Comparison of ENCODE assay signal across 8 mouse cellular contexts in genomic region chr16:32814539-32814938, GRCm38 (mm10). TPM values are rescaled to one million over a fixed set of nuclear protein-coding genes. Genes with fewer than 3 reads are reported as not detected.
DNase-seq lines count a peak whose midpoint lies in the region; ATAC-seq and TF ChIP-seq lines count a peak whose summit lies in the region.

No protein-coding gene starts in this region.

- H3K9me3 ChIP-seq in neural tube, embryonic 13.5 days: no peaks in the 10 kb centered on the region

- peak in 1 of 2 experiments; percentile 24 for DNase-seq in spleen, adult 2 months (ENCODE audit: low read depth in 1 of 2, low spot score in 2 of 2)
- DNase-seq in spleen, postnatal 4 days (ENCODE audit: low spot score in 2 of 2): no peak
- peak; percentile 56 to 60 for DNase-seq in heart, adult 18-20 months
- DNase-seq in kidney, adult 11 months: peak; percentile 51
- DNase-seq in lung, adult 18-20 months: peak; percentile 49 to 73
- DNase-seq in adipocyte (ENCODE audit: low spot score): no peak

- 39% methylated on average over 14 of the region's 14 CpGs for WGBS in spleen, adult 2 months
- WGBS in neural tube, embryonic 13.5 days: 21% methylated on average over 14 of the region's 14 CpGs

- TF ChIP-seq CTCF in spleen, adult 2 months (IDR thresholded peaks at IDR 0.05; ENCODE audit: extremely low read depth, insufficient read depth, insufficient read length, insufficient replicate concordance): no peak

- H3K27ac ChIP-seq in spleen, adult 2 months (ENCODE audit: insufficient read depth, low read length): no peak overlapping the region
- H3K27ac ChIP-seq in neural tube, embryonic 13.5 days (replicated peaks): no peak overlapping the region

- H3K9ac ChIP-seq in neural tube, embryonic 13.5 days: 0 out of 2 replicates have a peak overlapping the region, but pooled peaks have one; percentile 31

- no peaks in the 10 kb centered on the region for H3K36me3 ChIP-seq in spleen, adult 2 months (ENCODE audit: control insufficient read depth, insufficient read depth, low read length)
- H3K36me3 ChIP-seq in neural tube, embryonic 13.5 days: no peaks in the 10 kb centered on the region

- H3K27me3 ChIP-seq in spleen, adult 2 months (ENCODE audit: control insufficient read depth, insufficient read depth, low read length): no peaks in the 10 kb centered on the region
- peaks cover 5% of the 10 kb centered on the region; the same call in 1 of the 2 replicates for H3K27me3 ChIP-seq in neural tube, embryonic 13.5 days

- peak overlapping the region; percentile 43; the same call in 1 of the 2 replicates for H3K4me3 ChIP-seq in spleen, adult 2 months (ENCODE audit: extremely low read depth, insufficient read depth, insufficient read length)
- peak overlapping the region; percentile 25 for H3K4me3 ChIP-seq in neural tube, embryonic 13.5 days

- 0 out of 2 replicates have a peak, but pooled peaks have one; percentile 38 for ATAC-seq in common myeloid progenitor, adult 5-6 weeks (replicated peaks; ENCODE audit: low read depth, poor library complexity, severe bottlenecking)
- ATAC-seq in neural tube, embryonic 13.5 days (ENCODE audit: low read depth): peak; percentile 41; the same call in 1 of the 2 replicates

- peak overlapping the region; percentile 52 for H3K4me2 ChIP-seq in neural tube, embryonic 13.5 days

- H3K4me1 ChIP-seq in spleen, adult 2 months (ENCODE audit: control insufficient read depth, insufficient read depth, insufficient read length): no peaks in the 10 kb centered on the region; the same call in 1 of the 2 replicates
- peaks cover 17% of the 10 kb centered on the region for H3K4me1 ChIP-seq in neural tube, embryonic 13.5 days (replicated peaks)

- no peak for TF ChIP-seq POLR2A in spleen, adult 2 months (IDR thresholded peaks at IDR 0.05; ENCODE audit: low read depth, low read length)

RNA-seq across cellular contexts. Expression of gene Smbd1, which starts 4.3 kb away (rescaled TPM):
- polyA plus RNA-seq in spleen, adult 2 months (2012; rRNA removed): not detected in 2 replicates
- total RNA-seq in common myeloid progenitor, adult 5-6 weeks (2017): not detected in 2 replicates
- not detected for total RNA-seq in heart, adult 18-20 months (2021)
- not detected in 2 replicates for polyA plus RNA-seq in neural tube, embryonic 13.5 days (2015; fragmentation: Nextera tagmentation; extraction: Ambion mirVana)

RNA-seq across cellular contexts. Expression of gene Muc20, which starts 17.3 kb away (rescaled TPM):
- polyA plus RNA-seq in spleen, adult 2 months (2012; rRNA removed): not detected in 2 replicates
- not detected in 2 replicates for total RNA-seq in common myeloid progenitor, adult 5-6 weeks (2017)
- total RNA-seq in heart, adult 18-20 months (2021): under 1 TPM; 0.30 to 0.44 TPM
- not detected in 2 replicates for polyA plus RNA-seq in neural tube, embryonic 13.5 days (2015; fragmentation: Nextera tagmentation; extraction: Ambion mirVana)

Comparison
In these comparisons a context has a peak if more than half of its experiments do, and no peak if none do; other contexts are left out.
1. DNase-seq: peak in heart, adult 18-20 months (2 of 2), kidney, adult 11 months (single experiment) and lung, adult 18-20 months (2 of 2); none in spleen, postnatal 4 days (0 of 2) and adipocyte (single experiment).